Mouse (Mus musculus) layer of hippocampus, adult 8-10 months (tissue): ENCODE data around the gene Slc7a8. TPM values are rescaled to one million over a fixed set of nuclear protein-coding genes. Genes with fewer than 3 reads are reported as not detected.

Source experiments
- DNase-seq, 2 experiments: peaks; one replicate each; pipeline ENCODE4 v3.0.0; 2022; ENCODE audit warnings: low spot score in 2 of 2
- total RNA-seq, 4 experiments: library from RNA; stranded (reverse); gene quantifications; 2 replicates each; pipeline ENCODE4 v1.2.4; 2022

Gene Slc7a8
- total RNA-seq: 10 to 100 TPM; 49.8 to 67.2 (median 58.5) TPM

- DNase-seq: peak; percentile 64 to 78
Measured at GRCm38 (mm10) chr14:54781610-54782365, at the start of gene Slc7a8. TSS of gene Slc7a8 (minus strand) at chr14:54781946.

- no peak for DNase-seq
Measured at GRCm38 (mm10) chr14:54823716-54824115, 42.0 kb upstream of the Slc7a8 start.

DNA sequence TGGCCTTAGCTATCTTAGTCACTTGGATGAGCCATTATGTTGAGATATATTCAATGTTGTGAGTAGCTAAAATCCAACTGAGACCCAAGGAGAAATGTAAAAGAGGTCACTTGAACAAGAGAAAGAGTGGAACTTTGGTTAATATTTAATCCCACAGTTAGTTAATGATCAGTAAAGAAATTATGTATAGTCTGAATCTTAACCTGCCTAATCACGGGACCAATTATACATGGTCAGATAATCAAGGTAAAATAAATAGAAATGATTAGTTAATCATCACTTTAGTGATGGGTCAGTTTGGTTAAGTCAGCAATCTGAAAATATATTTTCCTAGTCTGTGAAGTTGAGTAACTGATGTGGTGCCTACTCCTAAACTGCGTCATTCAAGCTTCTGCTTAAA, 40.6 kb upstream of the Slc7a8 start:
- DNase-seq: no peak

GRCm38 (mm10) chr14:54817791-54818190, 36.0 kb upstream of the Slc7a8 start:
- peak; percentile 19 to 20 for DNase-seq

- no peak for DNase-seq
Measured at GRCm38 (mm10) chr14:54815737-54816136, 34.0 kb upstream of the Slc7a8 start.

DNA sequence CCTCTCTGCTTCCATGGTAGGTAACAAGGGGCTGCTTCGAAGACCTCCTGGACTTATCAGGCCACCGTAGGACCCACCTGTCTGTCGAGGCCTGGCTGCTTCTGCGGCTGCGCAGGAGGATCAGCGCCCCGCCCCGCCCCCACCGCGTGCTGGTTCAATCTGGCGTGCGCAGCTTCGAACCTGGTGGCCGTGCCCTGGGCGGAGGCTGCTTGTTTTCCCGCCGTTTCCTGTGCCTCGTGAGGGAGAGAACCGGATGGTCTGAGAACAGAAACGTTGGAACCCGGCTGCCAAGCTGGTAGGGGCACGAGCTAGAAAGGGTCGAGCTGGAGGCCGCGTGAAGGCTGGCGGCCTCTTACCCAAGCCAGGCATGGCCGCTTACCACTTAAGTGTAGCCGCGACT, 32.2 kb upstream of the Slc7a8 start, which contains the start of gene Rnf212b:
TSS of gene Rnf212b (plus strand) at position 151 of the 400 bp plus-strand sequence.
- DNase-seq: no peak

GRCm38 (mm10) chr14:54809668-54810033, 27.9 kb upstream of the Slc7a8 start:
- DNase-seq: no peak

DNA sequence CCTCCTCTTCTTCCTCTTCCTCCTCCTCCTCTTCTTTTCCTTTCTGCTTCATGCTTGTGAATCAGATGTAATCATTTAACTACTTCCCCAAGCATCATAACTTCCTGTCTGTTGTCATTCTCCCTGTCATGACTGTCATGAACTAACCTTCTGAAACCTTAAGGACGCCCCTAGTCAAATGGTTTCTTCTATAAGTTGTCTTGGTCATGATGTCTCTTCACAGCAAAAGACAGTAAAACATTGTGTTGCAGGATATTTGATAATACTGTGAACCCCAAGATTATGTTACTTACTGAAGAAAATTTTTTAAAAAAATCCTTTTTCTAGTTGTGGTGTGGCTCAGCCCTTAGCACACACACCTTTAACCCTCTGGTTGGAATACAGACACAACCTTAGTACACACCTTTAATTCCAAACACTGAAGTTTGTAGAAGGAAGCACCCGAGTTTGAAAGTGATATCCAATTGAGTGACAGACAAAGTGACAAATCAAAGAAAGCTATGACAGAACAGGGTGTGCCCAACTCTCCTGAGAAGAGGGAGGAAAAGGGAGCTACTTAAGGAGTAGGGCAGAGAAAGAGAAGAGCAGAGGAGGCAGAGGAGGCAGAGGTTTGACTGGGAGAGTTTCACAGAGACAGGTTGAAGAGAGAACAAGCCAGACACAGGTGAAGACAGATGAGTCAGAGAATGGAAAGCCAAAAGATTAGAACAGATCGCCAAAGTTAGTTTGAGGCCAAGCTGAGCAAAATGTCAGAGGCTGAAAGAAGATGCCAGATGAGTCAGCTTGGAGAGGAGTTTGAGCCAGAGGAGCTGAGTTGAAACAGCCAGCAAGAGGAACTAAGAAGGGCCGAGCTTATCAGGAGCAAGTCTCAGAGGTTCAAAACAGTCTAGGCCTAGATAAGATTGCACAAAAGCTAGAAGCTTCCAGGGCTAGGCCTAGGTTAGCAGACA, 27.2 kb upstream of the Slc7a8 start:
- no peak for DNase-seq

GRCm38 (mm10) chr14:54806124-54806523, 24.4 kb upstream of the Slc7a8 start:
- no peak for DNase-seq

GRCm38 (mm10) chr14:54802428-54802827, 20.7 kb upstream of the Slc7a8 start:
- DNase-seq: no peak

DNA sequence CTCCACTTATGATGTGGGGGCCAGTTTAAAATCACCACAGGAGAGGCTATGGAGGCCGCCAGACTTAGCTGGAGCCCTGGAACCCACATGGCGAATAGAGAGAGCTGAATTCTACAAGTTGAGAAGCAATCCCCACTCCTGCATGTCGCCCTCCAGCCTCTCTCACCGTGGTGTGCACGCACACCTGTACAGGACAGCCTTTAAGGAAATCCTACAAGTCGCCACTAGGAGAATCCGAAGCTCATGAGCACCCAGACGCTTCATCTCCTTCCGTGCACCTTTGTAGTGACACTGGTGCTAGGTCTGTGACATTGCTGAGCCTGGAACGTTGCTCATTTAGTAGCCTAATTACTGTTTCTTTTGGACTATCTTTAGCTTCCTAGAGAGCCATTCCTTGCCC, 17.9 kb upstream of the Slc7a8 start:
- DNase-seq: no peak

DNA sequence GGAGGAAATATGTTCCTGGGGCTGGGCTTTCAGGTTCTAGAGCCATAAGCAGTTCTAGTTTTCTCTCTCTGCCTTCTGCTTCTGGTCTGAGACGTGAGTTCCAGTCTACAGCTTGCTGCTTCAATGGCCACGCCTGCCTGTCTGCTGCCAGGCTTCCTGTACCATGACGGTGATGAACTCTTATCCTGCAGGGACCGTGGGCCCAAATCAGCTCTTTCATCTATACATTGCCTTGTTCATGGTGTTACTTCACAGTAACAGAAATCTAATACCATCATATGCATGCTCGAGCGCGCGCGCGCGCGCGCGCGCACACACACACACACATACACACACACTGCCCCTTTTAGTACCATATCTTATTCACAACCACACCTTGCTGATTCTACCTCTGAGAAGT, 15.0 kb upstream of the Slc7a8 start:
- no peak for DNase-seq

GRCm38 (mm10) chr14:54795901-54796300, 14.2 kb upstream of the Slc7a8 start:
- no peak for DNase-seq

GRCm38 (mm10) chr14:54793894-54794830, 12.4 kb upstream of the Slc7a8 start:
- DNase-seq: no peak

DNA sequence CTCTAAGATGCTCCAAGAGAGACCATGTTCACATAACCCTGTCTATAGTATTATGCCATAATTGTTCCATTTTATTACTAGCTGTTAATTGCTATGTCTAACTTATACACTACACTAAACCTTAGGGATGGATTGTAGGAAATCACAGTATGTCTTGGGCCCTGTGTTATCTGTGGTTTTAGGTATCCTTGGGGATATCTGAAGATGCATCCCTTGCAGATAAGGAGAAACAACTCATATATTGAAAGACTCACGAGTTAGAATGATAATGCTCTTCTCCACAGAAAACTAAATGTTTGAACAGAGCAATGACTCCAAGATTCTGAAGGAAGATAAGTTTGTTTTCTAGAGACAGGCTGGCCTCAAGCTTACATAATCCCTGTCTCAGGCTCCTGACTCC, 11.6 kb upstream of the Slc7a8 start:
- no peak for DNase-seq

- no peak for DNase-seq
Measured at GRCm38 (mm10) chr14:54792166-54792565, 10.4 kb upstream of the Slc7a8 start.

- no peak for DNase-seq
Measured at GRCm38 (mm10) chr14:54788231-54788630, 6.5 kb upstream of the Slc7a8 start.

GRCm38 (mm10) chr14:54787226-54787625, 5.5 kb upstream of the Slc7a8 start:
- no peak for DNase-seq

DNA sequence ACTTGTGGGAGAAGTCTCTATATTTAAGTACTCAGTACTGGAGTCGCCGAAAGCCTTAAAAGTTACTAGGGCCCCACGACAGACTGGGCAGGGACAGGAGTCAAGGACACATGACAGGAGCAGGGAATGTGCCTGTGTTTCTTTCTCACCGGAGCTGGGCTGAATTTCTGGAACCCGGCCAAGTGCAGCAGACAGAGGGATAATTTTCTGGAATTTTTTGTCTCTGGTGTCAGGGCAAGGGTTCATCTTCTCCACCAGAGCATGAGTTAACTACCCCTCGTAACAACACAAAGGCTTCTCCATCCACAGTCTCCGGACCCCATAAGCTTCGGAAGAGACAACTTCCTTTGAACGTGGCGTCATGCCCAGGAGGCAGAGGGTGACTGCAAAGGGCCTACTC, 4.7 kb upstream of the Slc7a8 start:
- no peak for DNase-seq

DNA sequence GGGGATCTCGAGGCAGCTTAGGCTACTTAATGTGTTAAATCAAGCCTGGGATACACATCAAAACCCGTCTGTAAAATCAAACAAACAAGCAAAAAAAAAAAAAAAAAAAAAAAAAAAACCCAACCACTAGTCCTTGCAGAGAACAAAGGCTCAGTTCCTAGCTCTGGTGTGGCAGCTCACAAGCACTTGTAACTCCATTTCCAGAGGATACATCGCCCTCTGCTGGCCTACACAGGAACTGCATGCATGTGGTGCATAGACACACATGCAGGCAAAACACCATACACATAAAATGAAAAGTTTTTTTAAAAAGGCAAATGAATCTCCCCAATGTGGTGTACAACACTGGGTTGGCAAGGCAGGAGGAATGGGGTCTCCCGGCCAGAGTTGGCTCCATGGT, 4.2 kb upstream of the Slc7a8 start:
- peak in 1 of 2 experiments; percentile 67 for DNase-seq

DNA sequence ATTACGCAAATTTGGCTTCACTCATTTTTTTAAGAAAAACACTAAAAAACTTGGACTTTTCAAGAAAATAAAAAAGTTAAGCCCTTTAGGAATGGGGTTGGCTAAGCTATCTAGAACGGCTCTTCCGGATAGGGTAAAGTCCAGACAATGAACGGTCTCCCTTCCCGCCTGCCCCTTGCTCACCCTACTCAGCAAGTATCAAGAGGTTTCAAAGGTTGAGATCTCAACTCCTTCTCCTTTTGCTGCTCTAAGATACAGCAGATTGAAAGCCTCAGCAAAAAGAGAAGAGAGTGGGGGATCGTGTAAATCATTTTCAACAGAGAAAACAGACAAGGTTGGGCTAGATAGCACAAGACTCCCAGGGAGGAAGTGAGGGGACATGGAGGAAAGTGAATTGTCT, 1.2 kb upstream of the Slc7a8 start:
- no peak for DNase-seq
